Mouse (Mus musculus) T-helper 1 cell (primary cell): ENCODE results near the gene Mpp6.

Experiments used
- in situ Hi-C: fragments of 300-600 bp; cut with MboI, MseI; formaldehyde crosslinking; loops from one replicate; pipeline ENCODE4 v1.15.1; 2025; ENCODE audit warnings: high pct_unique_total_duplicates

Gene Mpp6

GRCm38 (mm10) chr6:50225232-50225631 is 115.2 kb downstream of the Mpp6 start:
- in situ Hi-C loops: no loop called here

- in situ Hi-C loops: no loop called here
Measured at GRCm38 (mm10) chr6:50228180-50228579, 118.1 kb downstream of the Mpp6 start.

GRCm38 (mm10) chr6:50231288-50231687 is 121.2 kb downstream of the Mpp6 start:
- in situ Hi-C loops: no loop called here

GRCm38 (mm10) chr6:50232984-50233383 is 122.9 kb downstream of the Mpp6 start:
- in situ Hi-C loops: no loop called here

- in situ Hi-C loops: no loop called here
Measured at GRCm38 (mm10) chr6:50237963-50238362, 127.9 kb downstream of the Mpp6 start.

GRCm38 (mm10) chr6:50239902-50240301 is 129.9 kb downstream of the Mpp6 start:
- in situ Hi-C loops: no loop called here

- in situ Hi-C loops: no loop called here
Measured at GRCm38 (mm10) chr6:50240437-50240836, 130.4 kb downstream of the Mpp6 start.

GRCm38 (mm10) chr6:50244126-50244525 is 134.1 kb downstream of the Mpp6 start:
- in situ Hi-C loops: no loop called here

- in situ Hi-C loops: no loop called here
Measured at GRCm38 (mm10) chr6:50244967-50245366, 134.9 kb downstream of the Mpp6 start.

GRCm38 (mm10) chr6:50247356-50247755 is 137.3 kb downstream of the Mpp6 start:
- in situ Hi-C loops: no loop called here

- in situ Hi-C loops: no loop called here
Measured at GRCm38 (mm10) chr6:50247791-50248190, 137.8 kb downstream of the Mpp6 start.
